Mouse (Mus musculus): Measurements from ENCODE around the gene Pptc7.

The Pptc7 gene

GRCm38 (mm10) chr5:122284183-122285028 lies at the start of gene Pptc7:
Pptc7 (plus strand) TSS chr5:122284365.
- peak; percentile 89 to 95 for DNase-seq (ENCODE audit: low spot score in 2 of 2)

- DNase-seq (ENCODE audit: low spot score in 2 of 2), result peak; percentile 72 to 73
Measured at GRCm38 (mm10) chr5:122235196-122235836, 48.8 kb upstream of the Pptc7 start.

- no peak for DNase-seq (ENCODE audit: low spot score in 2 of 2)
Measured at GRCm38 (mm10) chr5:122237200-122237599, 47.0 kb upstream of the Pptc7 start.

- DNase-seq (ENCODE audit: low spot score in 2 of 2), result no peak
Measured at GRCm38 (mm10) chr5:122239618-122240017, 44.5 kb upstream of the Pptc7 start.

- no peak for DNase-seq (ENCODE audit: low spot score in 2 of 2)
Measured at GRCm38 (mm10) chr5:122240521-122240920, 43.6 kb upstream of the Pptc7 start.

GRCm38 (mm10) chr5:122240989-122241388 lies 43.2 kb upstream of the Pptc7 start:
- no peak for DNase-seq (ENCODE audit: low spot score in 2 of 2)

- no peak for DNase-seq (ENCODE audit: low spot score in 2 of 2)
Measured at GRCm38 (mm10) chr5:122242521-122243123, 41.5 kb upstream of the Pptc7 start.

GRCm38 (mm10) chr5:122243781-122244523 lies 40.2 kb upstream of the Pptc7 start:
- DNase-seq (ENCODE audit: low spot score in 2 of 2), result no peak

- no peak for DNase-seq (ENCODE audit: low spot score in 2 of 2)
Measured at GRCm38 (mm10) chr5:122245186-122245585, 39.0 kb upstream of the Pptc7 start.

- DNase-seq (ENCODE audit: low spot score in 2 of 2), result no peak
Measured at GRCm38 (mm10) chr5:122246547-122247167, 37.5 kb upstream of the Pptc7 start.

- no peak for DNase-seq (ENCODE audit: low spot score in 2 of 2)
Measured at GRCm38 (mm10) chr5:122247529-122247928, 36.6 kb upstream of the Pptc7 start.

GRCm38 (mm10) chr5:122247934-122248333 lies 36.2 kb upstream of the Pptc7 start:
- no peak for DNase-seq (ENCODE audit: low spot score in 2 of 2)

GRCm38 (mm10) chr5:122249281-122249680 lies 34.9 kb upstream of the Pptc7 start:
- no peak for DNase-seq (ENCODE audit: low spot score in 2 of 2)

GRCm38 (mm10) chr5:122251895-122252606 lies 32.1 kb upstream of the Pptc7 start:
- no peak for DNase-seq (ENCODE audit: low spot score in 2 of 2)

- DNase-seq (ENCODE audit: low spot score in 2 of 2), result no peak
Measured at GRCm38 (mm10) chr5:122258027-122258741, 26.0 kb upstream of the Pptc7 start.

- no peak for DNase-seq (ENCODE audit: low spot score in 2 of 2)
Measured at GRCm38 (mm10) chr5:122262104-122262503, 22.1 kb upstream of the Pptc7 start.

GRCm38 (mm10) chr5:122263933-122264905 lies 19.9 kb upstream of the Pptc7 start, which contains the start of gene Tctn1:
Tctn1 (minus strand) TSS chr5:122264460.
- peak; percentile 88 to 92 for DNase-seq (ENCODE audit: low spot score in 2 of 2)

GRCm38 (mm10) chr5:122265187-122265586 lies 19.0 kb upstream of the Pptc7 start:
- DNase-seq (ENCODE audit: low spot score in 2 of 2), result no peak

- DNase-seq (ENCODE audit: low spot score in 2 of 2), result no peak
Measured at GRCm38 (mm10) chr5:122265942-122266341, 18.2 kb upstream of the Pptc7 start.
